Mouse (Mus musculus) bone marrow macrophage, adult 2 months (primary cell): ENCODE results near the gene Scd3.

Source experiments
- CTCF ChIP-seq: IDR thresholded peaks from 2 replicates; pipeline ENCODE4 v1.5.1; 2012; ENCODE audit warnings: low read depth, mild to moderate bottlenecking, low read length, moderate library complexity
- POLR2A ChIP-seq: IDR thresholded peaks from 2 replicates; pipeline ENCODE4 v1.6.1; 2012; ENCODE audit warnings: mild to moderate bottlenecking, low read depth, low read length, borderline replicate concordance

GRCm38 (mm10) chr19:44263581-44263980 is 60.5 kb downstream of the Scd3 start:
- TF ChIP-seq POLR2A (no peak), CTCF (no peak)
